Mouse (Mus musculus): ENCODE results near the gene Lef1. TPM values are rescaled to one million over a fixed set of nuclear protein-coding genes. Genes with fewer than 3 reads are reported as not detected.

Gene Lef1
- total and polyA plus RNA-seq, 2 experiments from 2014 or later, result 5.6 to 7.2 TPM

DNA sequence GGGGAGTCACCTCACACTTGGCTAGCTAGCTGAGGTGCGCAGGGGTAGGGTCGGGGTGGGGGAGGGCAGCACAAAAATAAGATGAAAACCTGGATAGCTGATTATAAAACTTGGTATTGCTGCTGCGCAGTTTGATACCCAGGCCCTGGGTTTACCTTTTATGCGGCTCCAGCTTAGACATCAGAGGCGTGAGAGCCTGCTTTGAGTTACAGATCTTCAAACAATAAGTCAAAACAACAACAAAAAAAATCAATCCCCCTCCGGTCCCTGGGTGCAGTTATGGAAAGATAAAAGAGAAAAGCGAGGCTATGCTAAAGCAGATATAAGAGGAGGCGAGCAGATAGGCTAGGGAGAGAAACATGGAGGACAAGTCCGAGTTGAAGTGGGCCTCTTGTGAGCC lies 28.0 kb downstream of the Lef1 start:
- TF ChIP-seq CTCF (IDR thresholded peaks at IDR 0.05; ENCODE audit: low read depth), result no peak
- no peak overlapping the region for H3K27ac ChIP-seq
- no peaks in the 10 kb centered on the region for H3K9me3 ChIP-seq (ENCODE audit: low read length)
- no peak overlapping the region for H3K4me2 ChIP-seq (ENCODE audit: low read depth, low read length)
- no peak overlapping the region for H3K9ac ChIP-seq (replicated peaks; ENCODE audit: low read length)
- DNase-seq (ENCODE audit: low spot score) (no peak), ATAC-seq (no peak)
- no peaks in the 10 kb centered on the region for H3K36me3 ChIP-seq (ENCODE audit: insufficient read depth, low read length)
- H3K4me1 ChIP-seq (ENCODE audit: insufficient read depth, low read length), result peaks cover 10% of the 10 kb centered on the region
- 77% methylated on average over 9 of the region's 9 CpGs for WGBS
- no peak overlapping the region for H3K4me3 ChIP-seq (ENCODE audit: low read length)
- no peaks in the 10 kb centered on the region for H3K27me3 ChIP-seq (ENCODE audit: insufficient read depth, low read length)

DNA sequence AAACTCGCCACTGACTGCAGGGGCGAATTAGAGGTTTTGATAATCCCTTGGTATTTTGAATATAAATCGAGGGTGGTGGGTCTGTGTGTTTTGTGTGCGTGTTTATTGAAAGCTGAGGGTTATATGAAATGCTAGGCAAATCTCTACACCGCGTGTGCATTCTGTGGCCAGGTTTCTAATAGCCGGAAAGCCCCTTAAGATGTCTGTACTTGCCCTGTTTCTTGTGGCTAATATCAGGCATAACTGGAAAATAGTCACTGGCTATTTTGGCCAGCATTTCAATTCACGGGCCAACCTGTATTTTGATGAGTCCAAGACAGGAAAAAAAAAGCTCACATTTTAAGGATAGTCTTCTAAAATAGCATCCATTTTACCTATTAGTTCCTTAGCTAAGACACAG lies 28.5 kb downstream of the Lef1 start:
- WGBS, result 81% methylated on average over 8 of the region's 8 CpGs
- no peak overlapping the region for H3K9ac ChIP-seq (replicated peaks; ENCODE audit: low read length)
- H3K4me3 ChIP-seq (ENCODE audit: low read length), result no peak overlapping the region
- no peak overlapping the region for H3K4me2 ChIP-seq (ENCODE audit: low read depth, low read length)
- TF ChIP-seq CTCF (IDR thresholded peaks at IDR 0.05; ENCODE audit: low read depth), result no peak
- no peaks in the 10 kb centered on the region for H3K36me3 ChIP-seq (ENCODE audit: insufficient read depth, low read length)
- peaks cover 10% of the 10 kb centered on the region for H3K4me1 ChIP-seq (ENCODE audit: insufficient read depth, low read length)
- no peak overlapping the region for H3K27ac ChIP-seq
- H3K27me3 ChIP-seq (ENCODE audit: insufficient read depth, low read length), result no peaks in the 10 kb centered on the region
- ATAC-seq (no peak), DNase-seq (ENCODE audit: low spot score) (no peak)
- H3K9me3 ChIP-seq (ENCODE audit: low read length), result no peaks in the 10 kb centered on the region

DNA sequence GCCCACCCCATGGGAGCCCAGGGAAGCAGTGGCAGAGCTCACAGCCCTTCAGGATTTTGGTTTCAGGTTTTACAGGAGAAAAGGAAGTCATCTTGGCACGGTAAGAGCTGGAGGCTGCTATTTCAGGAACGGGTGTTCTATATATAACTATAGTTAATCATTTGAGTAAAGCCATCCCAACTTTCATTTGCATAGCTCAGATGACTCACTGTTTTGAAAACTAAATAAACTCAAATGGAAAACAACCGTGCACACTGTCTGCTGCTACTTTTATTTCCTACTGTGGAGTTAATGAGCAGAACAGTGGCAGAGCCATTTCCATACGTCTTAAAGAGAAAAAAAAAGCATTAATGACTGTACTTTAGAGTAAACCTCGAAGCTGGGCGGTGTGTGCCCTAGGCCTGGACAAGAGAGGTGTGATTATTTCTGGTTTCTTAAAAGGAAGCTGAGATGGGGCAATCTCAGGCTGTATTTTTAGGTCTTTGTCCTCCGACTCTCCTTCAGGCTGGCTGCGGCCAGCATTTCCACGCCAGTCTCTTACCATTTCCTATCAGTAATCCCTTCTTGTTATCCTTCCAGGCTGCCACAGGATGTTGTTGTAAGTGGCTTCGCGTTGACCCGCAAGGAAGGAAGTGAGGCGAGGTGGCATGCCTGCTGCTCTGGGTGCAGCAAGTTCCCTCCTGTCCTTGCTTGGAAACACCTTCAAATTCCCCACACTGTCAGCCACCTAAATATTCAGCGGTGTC lies 29.2 kb downstream of the Lef1 start:
- 62% methylated on average over 14 of the region's 14 CpGs for WGBS
- no peak for ATAC-seq
- no peak overlapping the region for H3K4me2 ChIP-seq (ENCODE audit: low read depth, low read length)
- no peak for TF ChIP-seq CTCF (IDR thresholded peaks at IDR 0.05; ENCODE audit: low read depth)
- no peak overlapping the region for H3K27ac ChIP-seq
- DNase-seq (ENCODE audit: low spot score), result no peak
- peaks cover 10% of the 10 kb centered on the region for H3K4me1 ChIP-seq (ENCODE audit: insufficient read depth, low read length)
- no peaks in the 10 kb centered on the region for H3K36me3 ChIP-seq (ENCODE audit: insufficient read depth, low read length)
- no peak overlapping the region for H3K4me3 ChIP-seq (ENCODE audit: low read length)
- H3K27me3 ChIP-seq (ENCODE audit: insufficient read depth, low read length), result no peaks in the 10 kb centered on the region
- H3K9me3 ChIP-seq (ENCODE audit: low read length), result no peaks in the 10 kb centered on the region
- no peak overlapping the region for H3K9ac ChIP-seq (replicated peaks; ENCODE audit: low read length)

DNA sequence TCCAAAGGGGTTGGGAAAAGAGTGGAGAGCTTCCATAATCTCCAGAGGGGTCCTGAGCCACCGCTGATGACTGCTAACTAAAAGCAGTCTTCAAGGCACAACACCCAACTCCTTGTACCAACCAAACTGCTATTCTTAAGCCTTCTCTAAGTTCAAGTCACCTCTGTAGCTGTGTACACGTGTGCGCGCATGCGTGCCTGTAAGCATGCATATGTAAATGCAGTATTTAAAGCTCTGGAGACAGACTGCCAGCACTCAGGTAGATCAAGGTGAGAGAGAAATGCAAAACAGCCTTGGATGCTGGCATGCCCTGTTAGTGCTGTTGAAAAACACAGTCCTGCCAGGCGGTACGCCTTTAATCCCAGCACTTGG lies 29.8 kb downstream of the Lef1 start:
- H3K4me2 ChIP-seq (ENCODE audit: low read depth, low read length), result no peak overlapping the region
- no peaks in the 10 kb centered on the region for H3K27me3 ChIP-seq (ENCODE audit: insufficient read depth, low read length)
- no peaks in the 10 kb centered on the region for H3K36me3 ChIP-seq (ENCODE audit: insufficient read depth, low read length)
- H3K4me3 ChIP-seq (ENCODE audit: low read length), result no peak overlapping the region
- H3K9me3 ChIP-seq (ENCODE audit: low read length), result no peaks in the 10 kb centered on the region
- DNase-seq (ENCODE audit: low spot score) (no peak), ATAC-seq (no peak)
- no peak for TF ChIP-seq CTCF (IDR thresholded peaks at IDR 0.05; ENCODE audit: low read depth)
- peaks cover 10% of the 10 kb centered on the region for H3K4me1 ChIP-seq (ENCODE audit: insufficient read depth, low read length)
- H3K9ac ChIP-seq (replicated peaks; ENCODE audit: low read length), result no peak overlapping the region
- 87% methylated on average over 7 of the region's 7 CpGs for WGBS
- H3K27ac ChIP-seq, result no peak overlapping the region

DNA sequence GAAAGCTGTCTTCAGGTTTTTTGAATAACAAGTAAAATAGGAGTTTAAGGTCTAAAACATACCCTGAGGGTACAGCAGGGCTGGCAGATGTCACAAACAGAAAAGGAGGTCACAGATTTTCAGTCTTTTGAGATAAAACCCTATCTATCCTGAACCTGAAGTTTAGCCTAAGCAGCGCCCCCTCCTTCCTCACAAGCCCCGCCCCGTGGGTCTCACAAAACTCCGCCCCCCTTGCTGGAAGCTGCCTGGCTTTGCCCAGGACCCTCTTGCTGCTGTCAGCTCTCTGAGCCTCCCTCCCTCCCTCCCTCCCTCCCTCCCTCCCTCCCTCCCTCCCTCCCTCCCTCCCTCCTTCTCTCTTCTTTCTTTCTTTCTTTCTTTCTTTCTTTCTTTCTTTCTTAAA lies 31.3 kb downstream of the Lef1 start:
- TF ChIP-seq CTCF (IDR thresholded peaks at IDR 0.05; ENCODE audit: low read depth), result no peak
- no peak overlapping the region for H3K4me3 ChIP-seq (ENCODE audit: low read length)
- no peak for DNase-seq (ENCODE audit: low spot score)
- H3K4me1 ChIP-seq (ENCODE audit: insufficient read depth, low read length), result peaks cover 10% of the 10 kb centered on the region
- no peaks in the 10 kb centered on the region for H3K9me3 ChIP-seq (ENCODE audit: low read length)
- no peaks in the 10 kb centered on the region for H3K27me3 ChIP-seq (ENCODE audit: insufficient read depth, low read length)
- H3K9ac ChIP-seq (replicated peaks; ENCODE audit: low read length), result no peak overlapping the region
- no peak overlapping the region for H3K4me2 ChIP-seq (ENCODE audit: low read depth, low read length)
- no peaks in the 10 kb centered on the region for H3K36me3 ChIP-seq (ENCODE audit: insufficient read depth, low read length)
- WGBS, result 28% methylated on average over 4 of the region's 4 CpGs
- ATAC-seq, result no peak
- H3K27ac ChIP-seq, result no peak overlapping the region

DNA sequence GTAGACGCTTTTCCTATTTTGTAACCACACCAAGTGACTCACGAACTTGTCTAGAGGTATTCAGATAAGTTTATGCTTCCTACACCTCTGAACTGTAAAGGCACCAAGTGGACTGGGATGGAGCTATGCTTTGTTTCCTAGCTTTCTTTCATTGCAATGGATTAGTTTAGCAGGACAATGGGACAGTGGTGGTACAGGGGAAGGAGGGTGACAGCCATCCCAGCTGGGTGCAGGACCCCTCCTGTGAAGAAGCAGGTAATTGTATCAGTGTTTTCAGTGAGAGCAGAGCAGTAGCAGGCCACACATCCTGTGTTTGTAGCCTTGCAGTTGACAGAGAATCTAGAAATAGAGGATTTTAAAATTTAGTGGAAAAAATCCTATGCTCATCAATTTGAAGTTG lies 34.0 kb downstream of the Lef1 start:
- no peak overlapping the region for H3K9ac ChIP-seq (replicated peaks; ENCODE audit: low read length)
- DNase-seq (ENCODE audit: low spot score) (no peak), ATAC-seq (no peak)
- no peak for TF ChIP-seq CTCF (IDR thresholded peaks at IDR 0.05; ENCODE audit: low read depth)
- H3K4me3 ChIP-seq (ENCODE audit: low read length), result no peak overlapping the region
- H3K36me3 ChIP-seq (ENCODE audit: insufficient read depth, low read length), result no peaks in the 10 kb centered on the region
- H3K4me2 ChIP-seq (ENCODE audit: low read depth, low read length), result no peak overlapping the region
- no peaks in the 10 kb centered on the region for H3K27me3 ChIP-seq (ENCODE audit: insufficient read depth, low read length)
- WGBS, result 52% methylated on average over 2 of the region's 2 CpGs
- H3K4me1 ChIP-seq (ENCODE audit: insufficient read depth, low read length), result peaks cover under 1% of the 10 kb centered on the region; the same call in 1 of the 2 replicates
- H3K9me3 ChIP-seq (ENCODE audit: low read length), result no peaks in the 10 kb centered on the region
- no peak overlapping the region for H3K27ac ChIP-seq

DNA sequence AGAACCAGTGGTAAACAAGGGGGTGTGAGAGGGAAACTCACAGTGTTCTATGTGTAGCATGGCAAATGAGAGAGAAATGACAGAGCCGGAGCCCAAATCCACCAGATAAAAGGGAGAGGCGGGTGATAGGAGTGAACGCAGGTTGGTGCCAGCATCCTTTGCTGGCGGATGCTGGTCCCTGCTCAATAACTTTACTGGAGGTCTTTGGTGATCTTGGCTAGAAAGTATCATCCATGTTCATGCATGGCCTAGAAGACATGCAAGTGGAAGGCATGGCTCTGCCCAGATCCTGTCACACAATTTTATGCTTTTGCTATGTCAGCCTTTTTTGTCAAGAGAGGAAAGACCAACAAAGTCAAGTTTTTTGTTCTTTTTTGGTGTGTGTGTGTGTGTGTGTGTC lies 42.6 kb downstream of the Lef1 start:
- no peak for DNase-seq (ENCODE audit: low spot score)
- WGBS, result 91% methylated on average over 4 of the region's 4 CpGs
- ATAC-seq, result no peak

More for the DNA sequence above, 42.6 kb downstream of the Lef1 start:
- no peak for TF ChIP-seq CTCF (IDR thresholded peaks at IDR 0.05; ENCODE audit: low read depth)
- no peaks in the 10 kb centered on the region for H3K4me1 ChIP-seq (ENCODE audit: insufficient read depth, low read length)
- H3K9me3 ChIP-seq (ENCODE audit: low read length), result no peaks in the 10 kb centered on the region
- H3K36me3 ChIP-seq (ENCODE audit: insufficient read depth, low read length), result no peaks in the 10 kb centered on the region
- H3K27ac ChIP-seq, result no peak overlapping the region
- H3K27me3 ChIP-seq (ENCODE audit: insufficient read depth, low read length), result no peaks in the 10 kb centered on the region
- no peak overlapping the region for H3K9ac ChIP-seq (replicated peaks; ENCODE audit: low read length)
- H3K4me3 ChIP-seq (ENCODE audit: low read length), result no peak overlapping the region
- no peak overlapping the region for H3K4me2 ChIP-seq (ENCODE audit: low read depth, low read length)
